Comparison of ENCODE assay signal across 10 mouse cellular contexts in the genomic region with DNA sequence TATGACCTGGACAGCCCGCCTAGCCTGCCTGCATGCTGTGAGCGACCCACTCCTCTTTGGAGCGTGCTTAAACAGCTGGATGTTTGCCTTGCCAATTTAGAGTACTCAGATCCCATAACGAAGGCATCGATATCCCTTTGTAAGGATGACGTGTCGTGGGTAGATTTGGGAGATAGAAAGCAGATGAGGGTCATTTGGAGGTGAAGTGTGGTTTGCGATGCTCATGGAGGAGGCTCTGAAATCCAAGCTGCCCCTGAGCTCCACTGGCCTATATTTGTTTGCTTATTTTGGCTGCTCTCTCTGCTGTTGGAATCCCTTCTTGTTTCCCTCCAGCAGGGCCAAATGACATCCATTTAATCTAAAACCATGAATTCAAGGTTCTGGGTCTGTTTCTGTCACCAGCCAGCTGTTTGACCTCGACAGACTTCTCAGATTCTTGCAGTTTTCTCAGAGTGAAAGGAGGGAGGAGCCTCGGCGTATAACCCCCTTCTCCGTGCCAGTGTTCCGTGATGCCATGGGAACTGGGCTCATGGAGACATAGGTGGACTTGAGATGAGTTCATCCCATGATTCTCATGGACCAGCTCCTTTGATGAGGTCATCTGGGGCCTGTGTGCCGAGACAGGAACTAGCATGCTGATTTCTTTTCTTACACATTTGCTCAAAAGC.
DNase-seq lines count a peak whose midpoint lies in the region; ATAC-seq lines count a peak whose summit lies in the region.
"Had no signal": no experiment of that assay in that cellular context is flagged by ENCODE, and none has a peak within 500 bp of the region (broad histone marks: within the 10 kb centered on the region; RNA-seq: fewer than 3 reads in every experiment).

No protein-coding gene starts in this region.

- H3K36me3 ChIP-seq in limb, embryonic 13.5 days: no peaks in the 10 kb centered on the region
- H3K36me3 ChIP-seq: neural tube, embryonic 13.5 days had no signal

- H3K27ac ChIP-seq in limb, embryonic 13.5 days: peak overlapping the region; percentile 65; the same call in 1 of the 2 replicates

- no peaks in the 10 kb centered on the region for H3K9me3 ChIP-seq in limb, embryonic 13.5 days
- H3K9me3 ChIP-seq: neural tube, embryonic 13.5 days had no signal

- no peak overlapping the region for H3K9ac ChIP-seq in limb, embryonic 13.5 days
- H3K9ac ChIP-seq: neural tube, embryonic 13.5 days had no signal

- peak; percentile 43 for ATAC-seq in limb, embryonic 13.5 days (ENCODE audit: low FRiP score, low read depth)
- ATAC-seq in CD4-positive, CD25-positive, alpha-beta regulatory T cell, adult 4 months: no peak

- H3K4me3 ChIP-seq in limb, embryonic 13.5 days: no peak overlapping the region
- H3K4me3 ChIP-seq: neural tube, embryonic 13.5 days had no signal

- intact Hi-C loops in heart, postnatal 25 days (cut with DNase I): no loop called here

- no peaks in the 10 kb centered on the region; the same call in 1 of the 2 replicates for H3K27me3 ChIP-seq in limb, embryonic 13.5 days
- H3K27me3 ChIP-seq: neural tube, embryonic 13.5 days had no signal

- H3K4me1 ChIP-seq in limb, embryonic 13.5 days: peaks cover 53% of the 10 kb centered on the region

- peak; percentile 45 for DNase-seq in embryo, embryonic 10 days (ENCODE audit: low spot score)
- DNase-seq in embryo, embryonic 9.5 days (ENCODE audit: extremely low spot score): no peak
- peak; percentile 50 for DNase-seq in adrenal gland, postnatal 14 days
- peak; percentile 6 for DNase-seq in heart, postnatal 25 days (ENCODE audit: low spot score)
- DNase-seq in spleen, postnatal 36 days (ENCODE audit: low spot score in 2 of 2): no peak
- DNase-seq in frontal cortex, postnatal 25 days (ENCODE audit: low spot score in 2 of 2): no peak
- DNase-seq: thymus, postnatal 14 days had no signal

- no peak overlapping the region for H3K4me2 ChIP-seq in limb, embryonic 13.5 days (replicated peaks)
- H3K4me2 ChIP-seq: neural tube, embryonic 13.5 days had no signal

- WGBS in limb, embryonic 13.5 days: 32% methylated on average over 14 of the region's 14 CpGs

Comparison
In these comparisons a context has a peak if more than half of its experiments do, and no peak if none do; other contexts are left out.
1. DNase-seq: peak in embryo, embryonic 10 days (single experiment), adrenal gland, postnatal 14 days (single experiment) and heart, postnatal 25 days (single experiment); none in embryo, embryonic 9.5 days (single experiment), spleen, postnatal 36 days (0 of 2) and frontal cortex, postnatal 25 days (0 of 2).